Mouse (Mus musculus) embryonic facial prominence, embryonic 14.5 days (tissue): ENCODE data around the gene Nrf1. TPM values are rescaled to one million over a fixed set of nuclear protein-coding genes. Genes with fewer than 3 reads are reported as not detected.

Source experiments
- ATAC-seq: fragments of 200-750 bp; cut with Nextera tagmentation; 2 replicates; pipeline ENCODE4 v1.8.0; 2017; ENCODE audit warnings: low read depth, moderate number of reproducible peaks, moderate TSS enrichment
- DNase-seq: peaks from one replicate; pipeline ENCODE4 v3.0.0-alpha.2; 2015; ENCODE audit warnings: low spot score
- H3K27ac ChIP-seq: fragments of 300-500 bp; sonication (generic); replicated peaks from 2 replicates; pipeline ENCODE4 v1.5.1; 2014; ENCODE audit warnings: low read depth, mild to moderate bottlenecking, low read length, moderate library complexity
- H3K27me3 ChIP-seq: fragments of 300-500 bp; sonication (generic); replicated peaks from 2 replicates; pipeline ENCODE4 v1.6.1; 2014; ENCODE audit warnings: low read length; ENCODE audit not compliant: control insufficient read depth, insufficient read depth
- H3K36me3 ChIP-seq: fragments of 300-500 bp; sonication (generic); 2 replicates; pipeline ENCODE4 v1.6.1; 2014; ENCODE audit warnings: low read length, mixed read lengths; ENCODE audit not compliant: control insufficient read depth, insufficient read depth
- H3K4me1 ChIP-seq: fragments of 300-500 bp; sonication (generic); 2 replicates; pipeline ENCODE4 v1.6.1; 2014; ENCODE audit warnings: antibody characterized with exemption, low read length; ENCODE audit not compliant: control insufficient read depth, insufficient read depth
- H3K4me2 ChIP-seq: fragments of 300-500 bp; sonication (generic); 2 replicates; pipeline ENCODE4 v1.6.1; 2014; ENCODE audit warnings: low read depth, mild to moderate bottlenecking, low read length, moderate library complexity, mixed read lengths
- H3K4me3 ChIP-seq: fragments of 300-500 bp; sonication (generic); 2 replicates; pipeline ENCODE4 v1.5.1; 2014; ENCODE audit warnings: low read depth, mild to moderate bottlenecking, low read length
- H3K9ac ChIP-seq: fragments of 300-500 bp; sonication (generic); 2 replicates; pipeline ENCODE4 v1.6.1; 2014; ENCODE audit warnings: low read depth, mild to moderate bottlenecking, low read length, moderate library complexity, mixed read lengths
- H3K9me3 ChIP-seq: fragments of 300-500 bp; sonication (generic); 2 replicates; pipeline ENCODE4 v1.6.1; 2016; ENCODE audit warnings: low read length; ENCODE audit not compliant: control insufficient read depth
- WGBS: fragments of 180-500 bp; shearing (Covaris S2); extraction: QIAGEN DNeasy Blood & Tissue Kit; methylation state at CpG from one replicate; pipeline ENCODE4 v1.1.7; 2014; 5-methylcytosine and 5-hydroxymethylcytosine counted together
- polyA plus RNA-seq: library from polyadenylated mRNA; unstranded; fragments of >200 nt; fragmentation: Nextera tagmentation; extraction: Ambion mirVana; gene quantifications from 2 replicates; pipeline ENCODE4 v1.2.1, GENCODE M21; 2014

The Nrf1 gene
- polyA plus RNA-seq, 1 experiment from 2014 or later, result 43.9 TPM

DNA sequence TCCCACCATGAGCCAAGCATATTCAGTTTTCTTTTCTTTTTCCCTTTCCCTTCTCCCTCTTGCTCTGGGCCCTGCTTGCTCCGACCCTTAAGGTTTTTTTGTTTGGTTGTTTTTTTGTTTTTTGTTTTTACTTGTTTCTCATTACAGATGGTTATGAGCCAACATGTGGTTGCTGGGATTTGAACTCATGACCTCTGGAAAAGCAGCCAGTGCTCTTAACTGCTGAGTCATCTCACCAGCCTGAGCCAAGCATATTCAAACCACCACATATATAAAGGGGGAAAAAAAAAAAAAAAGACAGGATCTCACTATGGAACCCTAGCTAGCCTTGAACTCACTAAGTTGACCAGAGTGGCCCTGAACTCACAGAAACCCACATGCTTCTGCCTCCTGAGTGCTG, 26.5 kb upstream of the Nrf1 start:
- H3K9me3 ChIP-seq, result no peaks in the 10 kb centered on the region
- no peaks in the 10 kb centered on the region for H3K27me3 ChIP-seq
- no peak overlapping the region for H3K4me3 ChIP-seq
- DNase-seq (no peak), ATAC-seq (no peak)
- H3K27ac ChIP-seq, result no peak overlapping the region
- no peak overlapping the region for H3K4me2 ChIP-seq
- no peak overlapping the region for H3K9ac ChIP-seq
- H3K36me3 ChIP-seq, result no peaks in the 10 kb centered on the region
- no peaks in the 10 kb centered on the region for H3K4me1 ChIP-seq
- 76% methylated on average over 1 of the region's 1 CpGs for WGBS

DNA sequence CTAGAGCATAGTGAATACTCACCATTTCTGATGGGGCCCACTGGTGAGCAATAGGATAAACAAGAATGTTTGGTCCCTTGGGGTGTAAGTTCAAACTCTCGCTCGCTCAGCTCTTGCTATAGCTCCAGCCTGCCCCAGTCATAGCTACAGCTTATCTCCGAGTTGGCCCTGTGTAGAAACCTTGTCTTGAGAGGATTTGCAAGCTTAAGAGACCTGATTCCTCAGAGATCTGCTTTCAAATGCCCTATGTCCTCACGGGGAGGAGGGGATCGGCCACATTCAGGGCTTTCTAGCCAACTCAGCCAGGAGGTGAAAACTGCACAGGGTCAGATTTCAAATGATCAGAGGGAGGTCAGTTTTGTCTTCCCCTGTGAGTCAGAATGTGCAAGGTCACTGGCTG, 26.1 kb upstream of the Nrf1 start:
- DNase-seq, result no peak
- ATAC-seq, result no peak
- 40% methylated on average over 5 of the region's 5 CpGs for WGBS
- no peaks in the 10 kb centered on the region for H3K4me1 ChIP-seq
- no peaks in the 10 kb centered on the region for H3K36me3 ChIP-seq
- H3K27me3 ChIP-seq, result no peaks in the 10 kb centered on the region
- no peak overlapping the region for H3K4me3 ChIP-seq
- H3K9ac ChIP-seq, result no peak overlapping the region
- H3K4me2 ChIP-seq, result no peak overlapping the region
- no peak overlapping the region for H3K27ac ChIP-seq
- H3K9me3 ChIP-seq, result no peaks in the 10 kb centered on the region

DNA sequence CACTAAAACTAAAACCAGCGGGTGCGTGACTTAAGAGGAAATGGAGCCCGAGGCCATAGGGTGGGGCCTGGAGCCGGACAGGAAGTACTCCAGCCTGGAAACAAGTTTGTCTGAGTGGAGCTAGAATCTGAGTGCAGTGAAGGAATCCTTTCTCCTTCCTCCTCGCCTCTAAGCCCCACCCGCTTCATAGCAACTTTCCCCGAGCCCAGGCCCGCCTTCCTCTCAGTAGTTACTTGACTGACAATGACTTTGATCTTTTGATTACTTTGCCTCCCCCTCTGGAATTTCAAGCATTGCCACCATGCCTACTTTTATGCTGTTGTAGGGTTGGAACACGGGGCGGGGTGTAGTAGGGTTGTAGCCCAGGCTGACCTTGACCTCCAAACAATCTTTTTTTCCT, 21.0 kb upstream of the Nrf1 start:
- Histone ChIP-seq H3K27ac (no peak overlapping the region), H3K27me3 (no peaks in the 10 kb centered on the region), H3K36me3 (no peaks in the 10 kb centered on the region), H3K9me3 (no peaks in the 10 kb centered on the region), H3K9ac (no peak overlapping the region), H3K4me1 (no peaks in the 10 kb centered on the region), H3K4me3 (no peak overlapping the region), H3K4me2 (peak overlapping the region; percentile 15; the same call in 1 of the 2 replicates)
- 22% methylated on average over 9 of the region's 10 CpGs for WGBS
- DNase-seq, result peak; percentile 65
- no peak for ATAC-seq

DNA sequence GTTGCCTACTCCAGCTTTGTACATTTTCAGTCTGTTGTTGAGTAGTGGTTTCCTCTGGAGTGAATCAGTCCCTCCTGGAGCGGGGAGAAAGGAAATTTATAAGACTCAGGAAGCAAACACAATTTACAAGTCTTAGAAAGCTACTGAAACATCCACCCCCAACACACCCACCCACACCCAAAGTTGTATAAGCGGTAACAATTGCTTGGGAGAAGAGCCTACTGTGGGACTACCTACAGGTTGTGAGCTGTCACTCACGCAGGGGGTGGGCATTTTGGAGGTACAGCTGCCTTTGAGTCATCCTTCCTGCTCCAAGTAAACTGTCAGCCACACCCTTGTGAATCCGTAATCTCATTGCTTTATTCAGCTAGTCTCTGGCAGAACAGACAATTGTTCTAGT, 19.4 kb upstream of the Nrf1 start:
- 82% methylated on average over 4 of the region's 4 CpGs for WGBS
- Histone ChIP-seq H3K4me1 (no peaks in the 10 kb centered on the region), H3K9me3 (no peaks in the 10 kb centered on the region), H3K36me3 (no peaks in the 10 kb centered on the region), H3K27ac (no peak overlapping the region), H3K4me2 (no peak overlapping the region), H3K4me3 (no peak overlapping the region), H3K27me3 (no peaks in the 10 kb centered on the region), H3K9ac (no peak overlapping the region)
- DNase-seq (no peak), ATAC-seq (no peak)

DNA sequence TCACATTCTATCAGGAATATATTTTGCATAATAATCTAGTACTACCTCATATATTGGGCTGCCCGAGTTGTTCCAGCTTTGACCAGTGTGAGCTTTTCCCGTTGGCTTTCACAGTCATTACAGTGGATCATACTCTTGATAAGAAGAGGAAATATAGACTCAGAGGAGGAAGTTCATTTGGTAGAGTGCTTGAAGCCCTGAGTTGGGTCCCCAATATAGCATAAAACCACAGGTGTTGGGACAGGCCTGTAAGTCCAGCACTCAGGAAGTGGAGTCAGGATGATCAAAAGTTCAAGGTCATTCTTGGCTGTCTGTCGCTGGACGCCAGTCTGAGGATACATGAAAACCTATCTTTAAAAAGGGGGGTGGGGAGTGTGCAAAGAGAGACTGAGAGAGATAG, 12.7 kb upstream of the Nrf1 start:
- no peak for DNase-seq
- WGBS, result 82% methylated on average over 4 of the region's 4 CpGs
- no peak overlapping the region for H3K9ac ChIP-seq

DNA sequence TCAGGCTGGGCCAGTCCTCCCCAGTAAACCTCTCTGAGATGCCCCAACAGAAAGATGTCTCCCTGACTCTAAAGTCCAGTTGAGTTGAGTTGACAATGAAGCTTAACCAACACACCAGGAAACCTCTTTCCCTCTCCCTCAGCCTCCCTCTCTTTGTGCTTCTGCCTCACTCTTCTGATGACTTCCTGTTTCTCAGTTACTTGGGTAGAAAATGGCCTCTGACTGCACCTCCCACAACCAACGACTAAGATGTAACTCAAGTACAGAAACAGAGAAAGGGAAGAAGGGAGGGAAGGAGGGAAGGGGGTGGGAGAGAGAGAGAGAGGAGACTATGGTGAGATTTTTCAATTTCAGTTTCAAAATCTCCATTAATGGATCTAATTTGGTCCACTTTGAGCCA, 6.3 kb upstream of the Nrf1 start:
- DNase-seq, result no peak
- H3K4me3 ChIP-seq, result no peak overlapping the region
- 29% methylated on average over 1 of the region's 1 CpGs for WGBS
- H3K27ac ChIP-seq, result no peak overlapping the region
- no peaks in the 10 kb centered on the region for H3K27me3 ChIP-seq
- ATAC-seq, result no peak
- no peaks in the 10 kb centered on the region for H3K4me1 ChIP-seq
- H3K9ac ChIP-seq, result no peak overlapping the region
- H3K36me3 ChIP-seq, result no peaks in the 10 kb centered on the region
- H3K9me3 ChIP-seq, result no peaks in the 10 kb centered on the region
- no peak overlapping the region for H3K4me2 ChIP-seq

More for the DNA sequence above, 12.7 kb upstream of the Nrf1 start:
- Histone ChIP-seq H3K4me2 (no peak overlapping the region), H3K27me3 (no peaks in the 10 kb centered on the region), H3K4me3 (no peak overlapping the region), H3K4me1 (no peaks in the 10 kb centered on the region), H3K27ac (no peak overlapping the region), H3K36me3 (no peaks in the 10 kb centered on the region), H3K9me3 (no peaks in the 10 kb centered on the region)
- ATAC-seq, result no peak

DNA sequence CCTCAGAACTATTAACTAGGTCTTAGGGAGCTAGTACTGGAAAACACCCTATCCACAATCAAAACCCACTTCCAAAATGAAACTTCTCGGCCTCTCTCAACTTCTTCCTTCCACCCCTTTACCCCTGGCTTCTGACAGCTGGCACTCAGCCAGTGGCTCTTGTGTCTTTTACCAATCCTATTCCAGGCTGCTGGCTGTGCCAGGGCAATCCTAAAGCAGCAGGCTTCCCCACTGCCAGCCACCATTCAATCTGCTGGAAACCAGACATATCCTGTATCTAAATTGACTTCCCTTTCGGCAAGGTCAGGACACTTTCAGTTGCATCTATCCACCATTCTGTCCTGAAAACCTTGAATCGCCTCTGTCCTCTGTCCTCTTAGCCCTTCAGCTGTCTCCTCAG, 5.3 kb upstream of the Nrf1 start:
- ATAC-seq (no peak), DNase-seq (no peak)
- H3K4me2 ChIP-seq, result no peak overlapping the region
- no peaks in the 10 kb centered on the region for H3K27me3 ChIP-seq
- no peaks in the 10 kb centered on the region for H3K9me3 ChIP-seq
- 77% methylated on average over 3 of the region's 3 CpGs for WGBS
- no peak overlapping the region for H3K4me3 ChIP-seq
- no peak overlapping the region for H3K9ac ChIP-seq
- H3K4me1 ChIP-seq, result no peaks in the 10 kb centered on the region
- H3K36me3 ChIP-seq, result no peaks in the 10 kb centered on the region
- H3K27ac ChIP-seq, result no peak overlapping the region

DNA sequence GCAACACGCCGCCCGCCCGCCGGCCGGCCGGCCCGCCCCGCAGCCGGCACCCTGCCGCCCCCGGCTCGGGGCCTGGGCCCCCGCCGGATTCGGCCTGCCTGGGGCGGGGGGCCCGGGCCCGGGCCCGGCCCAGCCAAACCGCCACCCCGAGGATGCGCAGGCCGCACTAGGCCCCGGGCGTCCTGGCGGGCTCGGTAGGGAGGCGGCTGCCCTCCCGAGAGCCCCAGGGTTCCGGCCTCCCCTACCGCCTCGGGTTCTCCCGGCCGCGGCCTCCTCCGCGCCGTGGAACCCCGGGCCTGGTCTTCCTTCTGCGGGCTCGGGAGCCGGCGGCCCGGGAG, 344 bp downstream of the Nrf1 start:
- Histone ChIP-seq H3K4me3 (peak overlapping the region; percentile 79), H3K4me2 (peak overlapping the region; percentile 59; the same call in 1 of the 2 replicates), H3K9me3 (no peaks in the 10 kb centered on the region), H3K4me1 (peaks cover 12% of the 10 kb centered on the region), H3K27me3 (no peaks in the 10 kb centered on the region), H3K9ac (peak overlapping the region; percentile 100), H3K27ac (peak overlapping the region; percentile 100), H3K36me3 (peaks cover 4% of the 10 kb centered on the region; the same call in 1 of the 2 replicates)
- no peak for DNase-seq
- 0% methylated on average over 7 of the region's 45 CpGs for WGBS
- no peak; the same call in 1 of the 2 replicates for ATAC-seq

DNA sequence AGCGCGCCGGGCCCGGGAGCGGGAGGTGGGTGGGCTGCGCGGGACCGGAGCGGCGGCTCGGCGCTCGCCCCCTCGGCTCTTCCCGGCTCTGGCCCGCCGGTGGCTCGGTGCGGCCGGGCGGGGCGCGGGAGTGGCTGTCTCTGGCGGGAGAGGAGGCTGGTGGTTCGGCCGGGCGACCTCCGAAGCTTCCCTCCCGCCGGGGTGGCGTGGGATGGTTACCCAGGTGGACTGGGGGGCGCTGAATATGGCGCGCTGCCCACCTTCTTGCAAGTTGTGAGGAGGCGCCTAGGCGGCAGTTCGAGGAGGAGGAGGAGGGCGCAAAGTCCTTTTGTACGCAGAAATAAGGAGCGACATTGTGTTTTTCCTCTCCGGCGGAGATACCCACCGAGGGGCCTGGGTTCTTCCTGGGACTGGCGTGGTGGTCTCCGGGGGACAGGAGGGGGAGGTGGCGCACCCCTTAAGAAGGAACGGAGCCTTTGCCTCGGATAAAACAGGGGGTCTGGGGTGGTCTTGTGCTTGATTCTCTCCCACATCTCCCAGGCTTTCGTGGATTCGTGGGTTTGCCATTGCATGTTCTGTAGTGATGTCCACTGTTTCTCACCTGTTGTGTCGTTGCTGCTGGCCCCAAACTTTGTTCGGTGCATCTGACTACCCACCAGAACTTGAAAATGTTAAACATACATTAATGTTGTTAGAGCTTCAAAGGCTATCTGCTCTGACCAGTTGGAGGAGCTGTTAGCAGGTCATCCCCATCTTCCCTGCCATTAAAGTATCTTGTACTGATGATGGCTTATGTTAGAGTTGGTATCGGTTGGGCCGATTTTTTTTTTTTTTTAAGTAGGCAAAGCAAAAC, 939 bp downstream of the Nrf1 start:
- Histone ChIP-seq H3K9ac (peak overlapping the region; percentile 100), H3K9me3 (no peaks in the 10 kb centered on the region), H3K36me3 (peaks cover 4% of the 10 kb centered on the region; the same call in 1 of the 2 replicates), H3K4me1 (peaks cover 12% of the 10 kb centered on the region), H3K4me2 (peak overlapping the region; percentile 59), H3K27ac (peak overlapping the region; percentile 100), H3K4me3 (peak overlapping the region; percentile 79), H3K27me3 (no peaks in the 10 kb centered on the region)
- WGBS, result under 1% methylated on average over 21 of the region's 54 CpGs
- ATAC-seq (peak; percentile 39; the same call in 1 of the 2 replicates), DNase-seq (peak; percentile 54)
